Mouse (Mus musculus) CH12F3 (cell line): ENCODE measurements around the gene 2310034C09Rik.
"Not testable (repeated sequence)": the region's sequence is repeated elsewhere in the genome, so short reads cannot be mapped to it uniquely, and the experiment has no call there.

Source experiments
- in situ Hi-C: fragments of 300-500 bp; cut with MboI; formaldehyde crosslinking; loops from 2 replicates; pipeline ENCODE4 v1.14.3; 2020; ENCODE audit warnings: low sequenced_read_pairs

The 2310034C09Rik gene

GRCm38 (mm10) chr16:88758547-88758946, at the start of gene 2310034C09Rik:
Gene 2310034C09Rik (plus strand): TSS chr16:88758847.
- in situ Hi-C loops = not testable (repeated sequence)

GRCm38 (mm10) chr16:88710757-88711156, 47.9 kb upstream of the 2310034C09Rik start:
- in situ Hi-C loops = no loop called here

- in situ Hi-C loops = no loop called here
Measured at GRCm38 (mm10) chr16:88711245-88711644, 47.4 kb upstream of the 2310034C09Rik start.

GRCm38 (mm10) chr16:88716549-88716948, 42.1 kb upstream of the 2310034C09Rik start:
- in situ Hi-C loops = no loop called here

GRCm38 (mm10) chr16:88720031-88720430, 38.6 kb upstream of the 2310034C09Rik start:
- in situ Hi-C loops = no loop called here

GRCm38 (mm10) chr16:88728812-88729275, 29.8 kb upstream of the 2310034C09Rik start, which contains the start of gene Krtap13-1:
Gene Krtap13-1 (plus strand): TSS chr16:88728862.
- in situ Hi-C loops = no loop called here

- in situ Hi-C loops = no loop called here
Measured at GRCm38 (mm10) chr16:88735391-88735790, 23.3 kb upstream of the 2310034C09Rik start.

- in situ Hi-C loops = no loop called here
Measured at GRCm38 (mm10) chr16:88744750-88745340, 13.8 kb upstream of the 2310034C09Rik start.

- in situ Hi-C loops = no loop called here
Measured at GRCm38 (mm10) chr16:88747943-88748342, 10.7 kb upstream of the 2310034C09Rik start.

- in situ Hi-C loops = not testable (repeated sequence)
Measured at GRCm38 (mm10) chr16:88751535-88751934, 7.1 kb upstream of the 2310034C09Rik start, which contains the start of gene Krtap13. Gene Krtap13 (minus strand): TSS chr16:88751635.

GRCm38 (mm10) chr16:88774106-88774505, 15.5 kb downstream of the 2310034C09Rik start, which contains the start of gene 2310057N15Rik:
Gene 2310057N15Rik (minus strand): TSS chr16:88774206.
- in situ Hi-C loops = no loop called here

- in situ Hi-C loops = no loop called here
Measured at GRCm38 (mm10) chr16:88777596-88777995, 18.9 kb downstream of the 2310034C09Rik start, which contains the start of gene Gm5965. Gene Gm5965 (plus strand): TSS chr16:88777896.

- in situ Hi-C loops = no loop called here
Measured at GRCm38 (mm10) chr16:88786786-88787185, 28.1 kb downstream of the 2310034C09Rik start.
